Mouse (Mus musculus) liver, embryonic 14.5 days (tissue): ENCODE measurements around the gene Tcte2. TPM values are rescaled to one million over a fixed set of nuclear protein-coding genes. Genes with fewer than 3 reads are reported as not detected.

Source experiments
- ATAC-seq: fragments of 200-750 bp; cut with Nextera tagmentation; 2 replicates; pipeline ENCODE4 v1.8.0; 2017; ENCODE audit warnings: moderate number of reproducible peaks, mild to moderate bottlenecking, moderate library complexity; ENCODE audit not compliant: insufficient read depth
- DNase-seq, 3 experiments: peaks; one replicate each; pipeline ENCODE4 v3.0.0-alpha.2; 2012 to 2013; ENCODE audit warnings: low read depth in 3 of 3, low spot score in 3 of 3
- H3K27ac ChIP-seq: fragments of 300-500 bp; sonication (generic); 2 replicates; pipeline ENCODE4 v1.5.1; 2014; ENCODE audit warnings: moderate library complexity, mild to moderate bottlenecking, control low read depth, inconsistent platforms
- H3K27me3 ChIP-seq: fragments of 300-500 bp; sonication (generic); 2 replicates; pipeline ENCODE4 v1.6.1; 2014; ENCODE audit warnings: mild to moderate bottlenecking, low read length, moderate library complexity; ENCODE audit not compliant: control insufficient read depth, insufficient read depth
- H3K36me3 ChIP-seq: fragments of 300-500 bp; sonication (generic); replicated peaks from 2 replicates; pipeline ENCODE4 v1.6.1; 2014; ENCODE audit warnings: low read depth; ENCODE audit not compliant: control insufficient read depth, insufficient read depth
- H3K4me1 ChIP-seq, 2 experiments: fragments of 200-500 bp in 1 of 2; fragments of 300-500 bp in 1 of 2; sonication (generic) in 1 of 2; replicated peaks; 2 replicates each; pipeline ENCODE4 v1.6.1; 2012 to 2014; ENCODE audit warnings: antibody characterized with exemption in 1 of 2, inconsistent platforms in 1 of 2, low read length in 1 of 2; ENCODE audit not compliant: control insufficient read depth in 2 of 2, insufficient read depth in 2 of 2
- H3K4me2 ChIP-seq: fragments of 300-500 bp; sonication (generic); 2 replicates; pipeline ENCODE4 v1.6.1; 2014; ENCODE audit warnings: low read depth, mild to moderate bottlenecking, control low read depth, moderate library complexity
- H3K4me3 ChIP-seq, 2 experiments: fragments of 200-500 bp in 1 of 2; fragments of 300-500 bp in 1 of 2; sonication (generic) in 1 of 2; 2 replicates each; pipeline ENCODE4 v1.5.1; 2012 to 2014; ENCODE audit warnings: low read depth in 2 of 2, low read length in 2 of 2, mild to moderate bottlenecking in 2 of 2, control low read depth in 1 of 2, inconsistent platforms in 1 of 2, moderate library complexity in 1 of 2; ENCODE audit not compliant: insufficient read depth in 1 of 2
- H3K9ac ChIP-seq: fragments of 300-500 bp; sonication (generic); replicated peaks from 2 replicates; pipeline ENCODE4 v1.6.1; 2014; ENCODE audit warnings: mild to moderate bottlenecking, control low read depth, moderate library complexity
- H3K9me3 ChIP-seq: fragments of 300-500 bp; sonication (generic); 2 replicates; pipeline ENCODE4 v1.6.1; 2016; ENCODE audit warnings: low read length, mixed read lengths; ENCODE audit not compliant: control insufficient read depth
- CTCF ChIP-seq: IDR thresholded peaks from 2 replicates; pipeline ENCODE4 v1.5.1; 2016; ENCODE audit warnings: antibody characterized with exemption, low read depth, control low read depth
- EP300 ChIP-seq: IDR thresholded peaks from 2 replicates; pipeline ENCODE4 v1.6.1; 2016; ENCODE audit warnings: antibody characterized with exemption, low read depth
- WGBS: fragments of 180-500 bp; shearing (Covaris S2); extraction: QIAGEN DNeasy Blood & Tissue Kit; methylation state at CpG from one replicate; pipeline ENCODE4 v1.1.7; 2014; ENCODE audit not compliant: insufficient replicate concordance; 5-methylcytosine and 5-hydroxymethylcytosine counted together
- polyA plus RNA-seq, 2 experiments: library from polyadenylated mRNA; depleted of rRNA in 1 of 2; stranded (reverse) in 1 of 2; unstranded in 1 of 2; fragments of >200 nt; fragmentation: Nextera tagmentation in 1 of 2; extraction: Ambion mirVana in 1 of 2; gene quantifications; 2 replicates each; pipeline versions ENCODE4 v1.2.1 to v1.2.3; 2012 to 2014

Tcte2 gene
- polyA plus RNA-seq, 2 experiments, result 0.26 TPM; not detected in 1

GRCm38 (mm10) chr17:13732685-13733084 is 28.9 kb downstream of the Tcte2 start:
- ATAC-seq (no peak), DNase-seq (no peak)
- Histone ChIP-seq H3K4me3 (no peak overlapping the region), H3K9me3 (no peaks in the 10 kb centered on the region), H3K4me1 (0 out of 4 replicates have a peak, but pooled peaks cover 0 to 3% of the 10 kb centered on the region in 2 experiments), H3K9ac (no peak overlapping the region), H3K4me2 (no peak overlapping the region), H3K27ac (no peak overlapping the region), H3K36me3 (no peaks in the 10 kb centered on the region), H3K27me3 (no peaks in the 10 kb centered on the region)
- no peak for TF ChIP-seq CTCF
- no peak for TF ChIP-seq EP300
- WGBS, result 35% methylated on average over 8 of the region's 8 CpGs

DNA sequence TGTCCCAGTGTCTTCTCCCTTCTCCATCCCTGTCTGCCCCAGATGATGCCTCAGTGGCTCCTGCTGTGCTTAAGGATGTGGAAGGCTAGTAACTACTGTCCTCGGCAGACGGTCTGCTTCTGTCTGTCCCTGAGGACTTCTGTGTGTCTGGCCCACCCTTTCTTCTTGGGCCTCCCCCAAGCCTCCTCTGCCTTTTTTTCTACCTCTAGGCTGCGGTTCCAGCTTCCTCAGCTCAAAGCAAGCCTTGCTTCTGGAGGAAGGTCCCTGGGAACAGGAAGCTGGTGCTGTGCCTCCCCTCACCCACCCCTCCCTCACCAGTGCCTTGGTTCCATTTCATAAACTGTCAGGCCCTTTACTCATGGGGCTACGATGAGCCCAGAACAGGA is 29.9 kb downstream of the Tcte2 start:
- TF ChIP-seq EP300, result no peak
- no peak for TF ChIP-seq CTCF
- Histone ChIP-seq H3K9me3 (no peaks in the 10 kb centered on the region), H3K36me3 (no peaks in the 10 kb centered on the region), H3K9ac (no peak overlapping the region), H3K27me3 (no peaks in the 10 kb centered on the region), H3K4me1 (0 out of 4 replicates have a peak, but pooled peaks cover 0 to 3% of the 10 kb centered on the region in 2 experiments), H3K4me2 (no peak overlapping the region), H3K27ac (no peak overlapping the region), H3K4me3 (no peak overlapping the region)
- ATAC-seq, result no peak
- DNase-seq, result no peak
- 18% methylated on average over 4 of the region's 4 CpGs for WGBS

DNA sequence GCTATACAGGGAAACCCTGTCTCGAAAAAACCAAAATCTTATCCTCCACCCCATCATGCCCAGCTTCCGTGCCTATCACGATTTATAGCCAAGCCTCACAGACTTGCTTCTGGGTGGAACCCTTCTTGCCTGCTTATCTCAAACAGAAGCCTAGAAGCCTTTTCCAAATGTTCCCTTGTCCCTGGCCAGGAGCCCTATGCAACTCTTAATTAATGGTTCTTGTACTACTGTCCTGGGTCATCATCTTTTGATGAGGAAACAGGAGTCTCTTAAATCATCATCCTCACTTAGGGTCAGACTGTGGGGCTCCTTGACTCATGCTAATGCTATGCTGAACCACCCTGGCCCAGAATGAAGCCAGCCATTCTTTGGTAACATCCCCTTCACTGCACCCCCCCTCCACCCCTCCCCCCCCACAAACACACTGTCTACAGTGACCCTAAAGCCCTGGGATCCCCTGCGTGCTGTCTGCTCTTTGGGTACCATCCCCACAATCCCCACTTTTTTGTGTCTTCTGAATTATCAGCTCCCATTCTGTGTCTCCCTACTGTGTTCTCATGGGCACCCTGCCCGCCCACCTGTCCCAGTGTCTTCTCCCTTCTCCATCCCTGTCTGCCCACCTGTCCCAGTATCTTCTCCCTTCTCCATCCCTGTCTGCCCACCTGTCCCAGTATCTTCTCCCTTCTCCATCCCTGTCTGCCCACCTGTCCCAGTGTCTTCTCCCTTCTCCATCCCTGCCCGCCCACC is 30.5 kb downstream of the Tcte2 start:
- Histone ChIP-seq H3K9ac (no peak overlapping the region), H3K36me3 (no peaks in the 10 kb centered on the region), H3K27me3 (no peaks in the 10 kb centered on the region), H3K4me2 (no peak overlapping the region), H3K27ac (no peak overlapping the region), H3K4me3 (no peak overlapping the region), H3K4me1 (0 out of 4 replicates have a peak, but pooled peaks cover 0 to 3% of the 10 kb centered on the region in 2 experiments), H3K9me3 (no peaks in the 10 kb centered on the region)
- TF ChIP-seq EP300 (no peak), CTCF (no peak)
- no peak for ATAC-seq
- 58% methylated on average over 6 of the region's 6 CpGs for WGBS
- DNase-seq, result no peak

DNA sequence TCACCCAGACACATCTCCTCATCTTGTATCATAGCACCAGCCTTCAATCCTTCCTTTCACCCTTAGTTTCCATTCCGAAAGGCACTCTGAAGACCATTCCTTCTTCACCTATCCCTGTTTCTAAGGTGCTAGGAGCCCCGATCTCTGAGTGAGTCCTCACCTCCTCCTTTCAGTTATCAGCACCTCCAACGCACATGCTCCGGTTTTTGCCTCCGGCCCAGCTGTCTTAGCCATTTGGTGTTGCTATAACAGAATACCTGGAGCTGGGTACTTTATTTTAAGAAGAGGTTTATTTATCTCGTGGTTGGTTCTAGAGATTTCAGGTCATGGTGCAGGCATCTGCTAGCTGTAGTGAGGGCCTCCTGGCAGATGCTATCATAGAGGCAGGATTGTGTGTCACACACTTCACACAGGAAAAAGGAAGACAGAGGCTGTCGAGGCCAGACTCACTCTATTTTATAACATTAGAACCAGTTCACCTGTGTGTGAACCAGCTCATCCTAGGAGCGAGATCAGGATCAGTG is 34.7 kb downstream of the Tcte2 start:
- TF ChIP-seq EP300 (no peak), CTCF (no peak)
- H3K36me3 ChIP-seq, result no peaks in the 10 kb centered on the region
- ATAC-seq (no peak), DNase-seq (no peak)
- no peaks in the 10 kb centered on the region for H3K27me3 ChIP-seq
- no peak overlapping the region for H3K27ac ChIP-seq
- no peak overlapping the region for H3K4me3 ChIP-seq
- no peaks in the 10 kb centered on the region for H3K4me1 ChIP-seq
- no peaks in the 10 kb centered on the region for H3K9me3 ChIP-seq
- 59% methylated on average over 8 of the region's 8 CpGs for WGBS
- no peak overlapping the region for H3K4me2 ChIP-seq
- no peak overlapping the region for H3K9ac ChIP-seq

- no peak overlapping the region for H3K27ac ChIP-seq
- ATAC-seq, result no peak
- TF ChIP-seq EP300, result no peak
- no peak for TF ChIP-seq CTCF
- WGBS, result 50% methylated on average over 4 of the region's 4 CpGs
- no peak overlapping the region for H3K4me3 ChIP-seq
- H3K4me2 ChIP-seq, result no peak overlapping the region
- H3K27me3 ChIP-seq, result no peaks in the 10 kb centered on the region
- no peak for DNase-seq
- no peaks in the 10 kb centered on the region for H3K9me3 ChIP-seq
- H3K36me3 ChIP-seq, result no peaks in the 10 kb centered on the region
- H3K4me1 ChIP-seq, result no peaks in the 10 kb centered on the region
- no peak overlapping the region for H3K9ac ChIP-seq
These were observed 36.5 kb downstream of the Tcte2 start for GRCm38 (mm10) chr17:13725004-13725550.
